Mouse (Mus musculus) stomach, embryonic 16.5 days (tissue): Measurements from ENCODE around the gene Mtr. TPM values are rescaled to one million over a fixed set of nuclear protein-coding genes. Genes with fewer than 3 reads are reported as not detected.
A peak's percentile ranks its signal among the peaks of the same experiment; 100 is the strongest.

ENCODE experiments used
- ATAC-seq: fragments of 200-750 bp; cut with Nextera tagmentation; 2 replicates; pipeline ENCODE4 v1.8.0; 2017; ENCODE audit warnings: moderate number of reproducible peaks, moderate TSS enrichment; ENCODE audit not compliant: insufficient read depth, low FRiP score
- H3K27ac ChIP-seq: fragments of 300-500 bp; sonication (generic); 2 replicates; pipeline ENCODE4 v1.5.1; 2014; ENCODE audit warnings: low read length
- H3K27me3 ChIP-seq: fragments of 300-500 bp; sonication (generic); 2 replicates; pipeline ENCODE4 v1.6.1; 2014; ENCODE audit warnings: low read length, control low read depth, mixed read lengths; ENCODE audit not compliant: control insufficient read depth, insufficient read depth
- H3K36me3 ChIP-seq: fragments of 300-500 bp; sonication (generic); 2 replicates; pipeline ENCODE4 v1.6.1; 2014; ENCODE audit warnings: low read length; ENCODE audit not compliant: control insufficient read depth, insufficient read depth
- H3K4me1 ChIP-seq: fragments of 300-500 bp; sonication (generic); 2 replicates; pipeline ENCODE4 v1.6.1; 2014; ENCODE audit warnings: low read length, control low read depth, mixed read lengths; ENCODE audit not compliant: control insufficient read depth, insufficient read depth
- H3K4me2 ChIP-seq: fragments of 300-500 bp; sonication (generic); 2 replicates; pipeline ENCODE4 v1.6.1; 2014; ENCODE audit warnings: low read depth, low read length, mixed read lengths
- H3K4me3 ChIP-seq: fragments of 300-500 bp; sonication (generic); replicated peaks from 2 replicates; pipeline ENCODE4 v1.5.1; 2014; ENCODE audit warnings: mild to moderate bottlenecking, low read length
- H3K9ac ChIP-seq: fragments of 300-500 bp; sonication (generic); 2 replicates; pipeline ENCODE4 v1.6.1; 2014; ENCODE audit warnings: low read length
- H3K9me3 ChIP-seq: fragments of 300-500 bp; sonication (generic); replicated peaks from 2 replicates; pipeline ENCODE4 v1.6.1; 2016; ENCODE audit warnings: low read length, control low read depth; ENCODE audit not compliant: control insufficient read depth
- WGBS: fragments of 180-500 bp; shearing (Covaris S2); extraction: QIAGEN DNeasy Blood & Tissue Kit; methylation state at CpG from one replicate; pipeline ENCODE4 v1.1.7; 2014; 5-methylcytosine and 5-hydroxymethylcytosine counted together
- polyA plus RNA-seq: library from polyadenylated mRNA; unstranded; fragments of >200 nt; fragmentation: Nextera tagmentation; extraction: Ambion mirVana; gene quantifications from 2 replicates; pipeline ENCODE4 v1.2.1, GENCODE M21; 2015

Gene Mtr
- polyA plus RNA-seq, 1 experiment from 2014 or later, result 10.7 TPM

GRCm38 (mm10) chr13:12283826-12284225 lies 25.9 kb upstream of the Mtr start:
- ATAC-seq, result no peak
- H3K4me2 ChIP-seq, result no peak overlapping the region
- 85% methylated on average over 3 of the region's 3 CpGs for WGBS

GRCm38 (mm10) chr13:12274721-12275120 lies 16.8 kb upstream of the Mtr start:
- Histone ChIP-seq H3K4me1 (no peaks in the 10 kb centered on the region), H3K9me3 (no peaks in the 10 kb centered on the region), H3K27ac (no peak overlapping the region), H3K27me3 (no peaks in the 10 kb centered on the region), H3K4me3 (no peak overlapping the region), H3K4me2 (no peak overlapping the region), H3K9ac (no peak overlapping the region), H3K36me3 (no peaks in the 10 kb centered on the region)
- ATAC-seq, result peak; percentile 33; the same call in 1 of the 2 replicates
- WGBS, result 70% methylated on average over 6 of the region's 6 CpGs

More at GRCm38 (mm10) chr13:12283826-12284225, 25.9 kb upstream of the Mtr start:
- Histone ChIP-seq H3K27me3 (no peaks in the 10 kb centered on the region), H3K36me3 (no peaks in the 10 kb centered on the region), H3K9ac (no peak overlapping the region), H3K4me1 (no peaks in the 10 kb centered on the region), H3K4me3 (no peak overlapping the region), H3K27ac (no peak overlapping the region), H3K9me3 (no peaks in the 10 kb centered on the region)

- no peaks in the 10 kb centered on the region for H3K36me3 ChIP-seq
- WGBS, result 75% methylated on average over 4 of the region's 4 CpGs
- H3K9ac ChIP-seq, result no peak overlapping the region
- H3K4me1 ChIP-seq, result no peaks in the 10 kb centered on the region
- no peak overlapping the region for H3K4me3 ChIP-seq
- no peak overlapping the region for H3K27ac ChIP-seq
- no peaks in the 10 kb centered on the region for H3K27me3 ChIP-seq
- ATAC-seq, result no peak
- no peak overlapping the region for H3K4me2 ChIP-seq
- H3K9me3 ChIP-seq, result no peaks in the 10 kb centered on the region
These were observed 16.3 kb upstream of the Mtr start for GRCm38 (mm10) chr13:12274220-12274619.

- no peaks in the 10 kb centered on the region for H3K36me3 ChIP-seq
- H3K4me2 ChIP-seq, result no peak overlapping the region
- no peaks in the 10 kb centered on the region for H3K4me1 ChIP-seq
- no peaks in the 10 kb centered on the region for H3K27me3 ChIP-seq
- no peak overlapping the region for H3K27ac ChIP-seq
- no peak for ATAC-seq
- WGBS, result 60% methylated on average over 3 of the region's 3 CpGs
- no peak overlapping the region for H3K4me3 ChIP-seq
- H3K9me3 ChIP-seq, result no peaks in the 10 kb centered on the region
- no peak overlapping the region for H3K9ac ChIP-seq
These were observed 15.0 kb upstream of the Mtr start for GRCm38 (mm10) chr13:12272953-12273352.

GRCm38 (mm10) chr13:12267971-12268370 lies 10.1 kb upstream of the Mtr start:
- ATAC-seq, result no peak
- Histone ChIP-seq H3K9me3 (no peaks in the 10 kb centered on the region), H3K36me3 (no peaks in the 10 kb centered on the region), H3K4me2 (no peak overlapping the region), H3K4me3 (no peak overlapping the region), H3K27ac (no peak overlapping the region), H3K9ac (no peak overlapping the region), H3K27me3 (no peaks in the 10 kb centered on the region), H3K4me1 (no peaks in the 10 kb centered on the region)
- WGBS, result 88% methylated on average over 3 of the region's 3 CpGs

GRCm38 (mm10) chr13:12267097-12267496 lies 9.2 kb upstream of the Mtr start:
- H3K4me3 ChIP-seq, result no peak overlapping the region
- H3K36me3 ChIP-seq, result no peaks in the 10 kb centered on the region
- H3K4me2 ChIP-seq, result no peak overlapping the region
- H3K27ac ChIP-seq, result no peak overlapping the region
- ATAC-seq, result no peak
- H3K4me1 ChIP-seq, result no peaks in the 10 kb centered on the region
- no peaks in the 10 kb centered on the region for H3K27me3 ChIP-seq
- H3K9ac ChIP-seq, result no peak overlapping the region
- 36% methylated on average over 3 of the region's 3 CpGs for WGBS
- no peaks in the 10 kb centered on the region for H3K9me3 ChIP-seq

- Histone ChIP-seq H3K27me3 (no peaks in the 10 kb centered on the region), H3K9ac (no peak overlapping the region), H3K36me3 (no peaks in the 10 kb centered on the region), H3K4me2 (no peak overlapping the region), H3K9me3 (0 out of 2 replicates have a peak, but pooled peaks cover 6% of the 10 kb centered on the region), H3K4me1 (no peaks in the 10 kb centered on the region), H3K27ac (no peak overlapping the region), H3K4me3 (no peak overlapping the region)
- ATAC-seq, result no peak
- WGBS, result 76% methylated on average over 6 of the region's 6 CpGs
These were observed 6.1 kb upstream of the Mtr start for GRCm38 (mm10) chr13:12263996-12264395.

- H3K4me1 ChIP-seq, result 0 out of 2 replicates have a peak, but pooled peaks cover under 1% of the 10 kb centered on the region
- no peak for ATAC-seq
- H3K27me3 ChIP-seq, result no peaks in the 10 kb centered on the region
- H3K9me3 ChIP-seq, result 0 out of 2 replicates have a peak, but pooled peaks cover 6% of the 10 kb centered on the region
- no peak overlapping the region for H3K27ac ChIP-seq
- H3K36me3 ChIP-seq, result no peaks in the 10 kb centered on the region
- no peak overlapping the region for H3K9ac ChIP-seq
- H3K4me2 ChIP-seq, result no peak overlapping the region
- H3K4me3 ChIP-seq, result no peak overlapping the region
These were observed 3.6 kb upstream of the Mtr start for GRCm38 (mm10) chr13:12261505-12261904.

GRCm38 (mm10) chr13:12256871-12257390 lies 982 bp downstream of the Mtr start:
- Histone ChIP-seq H3K27me3 (no peaks in the 10 kb centered on the region), H3K9me3 (0 out of 2 replicates have a peak, but pooled peaks cover 6% of the 10 kb centered on the region), H3K4me1 (peaks cover 9% of the 10 kb centered on the region; the same call in 1 of the 2 replicates), H3K27ac (peak overlapping the region; percentile 88), H3K9ac (peak overlapping the region; percentile 79), H3K4me3 (peak overlapping the region; percentile 60), H3K36me3 (no peaks in the 10 kb centered on the region), H3K4me2 (peak overlapping the region; percentile 80)
- ATAC-seq, result no peak
- 16% methylated on average over 10 of the region's 10 CpGs for WGBS
